Mouse (Mus musculus) lung, postnatal 0 days (tissue): ENCODE measurements around the gene Fcrl1. TPM values are rescaled to one million over a fixed set of nuclear protein-coding genes. Genes with fewer than 3 reads are reported as not detected.

Experiments
- ATAC-seq: fragments of 200-750 bp; cut with Nextera tagmentation; 2 replicates; pipeline ENCODE4 v1.8.0; 2017; ENCODE audit warnings: moderate library complexity
- DNase-seq: peaks from one replicate; pipeline ENCODE4 v3.0.0-alpha.2; 2016; ENCODE audit warnings: low spot score
- H3K27ac ChIP-seq: fragments of 300-500 bp; sonication (generic); 2 replicates; pipeline ENCODE4 v1.5.1; 2014; ENCODE audit warnings: antibody characterized with exemption, mild to moderate bottlenecking, low read length, mixed read lengths
- H3K27me3 ChIP-seq: fragments of 300-500 bp; sonication (generic); replicated peaks from 2 replicates; pipeline ENCODE4 v1.6.1; 2014; ENCODE audit warnings: low read length, mixed read lengths; ENCODE audit not compliant: insufficient read depth
- H3K36me3 ChIP-seq: fragments of 300-500 bp; sonication (generic); 2 replicates; pipeline ENCODE4 v1.6.1; 2014; ENCODE audit warnings: low read length, mixed read lengths; ENCODE audit not compliant: insufficient read depth
- H3K4me1 ChIP-seq: fragments of 300-500 bp; sonication (generic); 2 replicates; pipeline ENCODE4 v1.6.1; 2014; ENCODE audit warnings: antibody characterized with exemption, low read depth, low read length, mixed read lengths; ENCODE audit not compliant: insufficient read depth
- H3K4me2 ChIP-seq: fragments of 300-500 bp; sonication (generic); replicated peaks from 2 replicates; pipeline ENCODE4 v1.6.1; 2014; ENCODE audit warnings: low read depth, mild to moderate bottlenecking, low read length, moderate library complexity, mixed read lengths
- H3K4me3 ChIP-seq: fragments of 300-500 bp; sonication (generic); 2 replicates; pipeline ENCODE4 v1.5.1; 2014; ENCODE audit warnings: low read depth, low read length
- H3K9ac ChIP-seq: fragments of 300-500 bp; sonication (generic); replicated peaks from 2 replicates; pipeline ENCODE4 v1.6.1; 2014; ENCODE audit warnings: low read depth, mild to moderate bottlenecking
- H3K9me3 ChIP-seq: fragments of 300-500 bp; sonication (generic); 2 replicates; pipeline ENCODE4 v1.6.1; 2016; ENCODE audit warnings: low read length, mixed read lengths
- CTCF ChIP-seq: IDR thresholded peaks from 2 replicates; pipeline ENCODE4 v1.5.1; 2016; ENCODE audit warnings: antibody characterized with exemption, mild to moderate bottlenecking
- EP300 ChIP-seq: IDR thresholded peaks from 2 replicates; pipeline ENCODE4 v1.6.1; 2016; ENCODE audit warnings: antibody characterized with exemption, mild to moderate bottlenecking, control low read depth
- WGBS: fragments of 180-500 bp; shearing (Covaris S2); extraction: QIAGEN DNeasy Blood & Tissue Kit; methylation state at CpG from one replicate; pipeline ENCODE4 v1.1.7; 2014; 5-methylcytosine and 5-hydroxymethylcytosine counted together
- polyA plus RNA-seq: library from polyadenylated mRNA; unstranded; fragments of >200 nt; fragmentation: Nextera tagmentation; extraction: Ambion mirVana; gene quantifications from 2 replicates; pipeline ENCODE4 v1.2.1, GENCODE M21; 2015

Gene Fcrl1
- polyA plus RNA-seq, 1 experiment from 2014 or later, result 0.35 TPM

DNA sequence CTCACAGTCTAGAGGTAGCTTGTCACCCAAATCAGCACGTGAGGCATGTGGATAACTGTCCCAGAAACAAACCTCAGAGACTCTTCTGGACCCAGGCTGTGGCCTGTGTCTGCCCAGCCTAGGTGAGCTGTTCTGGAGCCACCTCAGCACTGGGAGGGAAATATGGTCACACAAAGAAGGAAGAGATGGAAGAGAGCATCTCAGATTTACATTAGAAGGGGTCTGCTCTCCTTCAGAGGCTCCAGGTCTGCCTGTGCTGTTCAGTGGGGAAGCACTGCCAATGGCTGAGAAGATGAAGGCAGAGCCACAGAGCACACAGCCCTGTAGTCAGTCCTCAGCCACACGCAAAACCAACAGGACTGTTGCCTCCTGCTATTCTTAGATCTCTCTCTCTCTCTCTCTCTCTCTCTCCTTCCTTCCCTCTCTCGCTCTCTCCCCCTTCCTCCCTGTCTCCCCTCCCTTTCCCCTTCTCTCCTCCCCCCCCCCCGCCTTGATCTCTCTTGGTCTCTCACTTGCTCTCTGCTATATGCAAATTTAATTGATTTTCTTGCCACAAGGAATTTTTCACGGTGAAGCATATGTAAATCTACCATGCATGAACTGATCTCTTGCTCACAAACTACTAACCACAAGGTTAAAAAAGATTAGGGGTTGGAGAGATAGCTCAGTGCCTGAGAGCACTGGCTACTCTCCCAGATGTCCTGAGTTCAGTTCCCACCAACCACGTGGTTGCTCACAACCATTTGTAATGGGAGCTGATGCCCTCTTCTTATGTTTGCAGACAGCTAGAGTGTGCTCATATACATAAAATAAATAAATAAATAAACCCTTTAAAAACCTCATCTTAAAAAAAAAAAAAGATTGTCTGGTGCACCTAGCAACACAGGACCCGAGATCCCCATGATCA lies 5.9 kb downstream of the Fcrl1 start:
- H3K27ac ChIP-seq, result no peak overlapping the region
- WGBS, result 56% methylated on average over 7 of the region's 7 CpGs
- no peaks in the 10 kb centered on the region for H3K9me3 ChIP-seq
- ATAC-seq (no peak), DNase-seq (no peak)
- H3K4me3 ChIP-seq, result no peak overlapping the region
- no peaks in the 10 kb centered on the region for H3K36me3 ChIP-seq
- H3K4me1 ChIP-seq, result no peaks in the 10 kb centered on the region
- no peaks in the 10 kb centered on the region for H3K27me3 ChIP-seq
- H3K9ac ChIP-seq, result no peak overlapping the region
- TF ChIP-seq EP300 (no peak), CTCF (no peak)
- no peak overlapping the region for H3K4me2 ChIP-seq

DNA sequence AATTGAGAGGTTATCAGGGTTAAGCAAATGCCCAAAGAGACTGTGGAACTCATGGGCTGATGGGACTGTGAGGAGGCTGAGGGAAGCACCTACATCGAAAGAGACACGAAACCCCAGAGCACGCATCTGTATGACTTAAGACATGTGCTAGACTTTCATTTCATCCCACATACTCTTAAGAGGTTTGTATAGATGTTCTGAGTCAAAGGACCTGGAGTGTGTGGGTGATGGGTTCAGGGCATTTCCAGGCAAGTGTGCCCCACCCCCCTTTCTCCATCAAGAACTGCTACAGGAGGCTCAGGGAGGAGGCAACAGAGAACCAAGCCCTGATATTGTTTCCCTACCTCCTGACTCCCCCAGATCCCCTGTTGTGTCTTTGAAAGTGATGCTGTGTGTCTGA lies 7.1 kb downstream of the Fcrl1 start:
- Histone ChIP-seq H3K27ac (no peak overlapping the region), H3K4me1 (no peaks in the 10 kb centered on the region), H3K9ac (no peak overlapping the region), H3K4me3 (no peak overlapping the region), H3K9me3 (no peaks in the 10 kb centered on the region), H3K4me2 (no peak overlapping the region), H3K27me3 (no peaks in the 10 kb centered on the region), H3K36me3 (no peaks in the 10 kb centered on the region)
- 91% methylated on average over 3 of the region's 3 CpGs for WGBS
- DNase-seq (no peak), ATAC-seq (no peak)
- TF ChIP-seq CTCF (no peak), EP300 (no peak)

DNA sequence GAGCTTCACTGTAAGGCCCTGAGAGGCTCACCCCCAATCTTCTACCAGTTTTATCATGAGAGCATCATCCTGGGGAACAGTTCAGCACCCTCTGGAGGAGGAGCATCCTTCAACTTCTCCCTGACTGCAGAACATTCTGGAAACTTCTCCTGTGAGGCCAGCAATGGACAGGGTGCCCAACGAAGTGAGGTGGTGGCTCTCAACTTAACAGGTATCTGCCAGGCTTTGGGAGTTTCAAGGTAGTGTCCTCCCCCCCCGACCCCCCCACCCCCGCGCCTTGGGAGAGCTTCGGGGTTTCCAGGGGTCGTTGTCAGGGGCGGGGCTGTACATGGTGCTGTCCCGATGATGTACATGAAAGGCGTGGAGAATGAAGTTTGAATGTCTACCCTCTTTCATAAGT lies 8.9 kb downstream of the Fcrl1 start:
- Histone ChIP-seq H3K9ac (no peak overlapping the region), H3K4me2 (no peak overlapping the region), H3K9me3 (no peaks in the 10 kb centered on the region), H3K36me3 (no peaks in the 10 kb centered on the region), H3K4me3 (no peak overlapping the region), H3K27me3 (no peaks in the 10 kb centered on the region), H3K27ac (no peak overlapping the region), H3K4me1 (no peaks in the 10 kb centered on the region)
- no peak for ATAC-seq
- WGBS, result 71% methylated on average over 9 of the region's 9 CpGs
- no peak for TF ChIP-seq CTCF
- TF ChIP-seq EP300, result no peak
- DNase-seq, result no peak

DNA sequence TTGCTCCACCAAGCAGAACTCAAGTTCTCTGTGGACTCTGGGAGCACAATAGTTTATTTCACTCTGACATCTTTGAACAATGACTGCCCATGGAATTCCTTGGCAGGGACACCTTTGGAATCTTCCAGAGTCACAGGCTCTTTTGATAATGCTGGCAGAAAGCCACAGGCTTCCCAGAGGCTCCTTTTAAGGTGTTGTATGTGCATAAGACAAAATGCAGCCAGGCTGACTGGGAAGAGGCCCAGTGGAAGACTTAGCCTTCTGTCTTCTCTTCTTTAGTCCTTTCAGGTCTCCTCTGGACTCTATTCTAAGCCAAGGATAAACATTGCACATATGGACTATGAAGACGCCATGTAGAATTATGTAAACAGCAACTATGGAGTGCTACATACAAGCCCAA lies 14.7 kb downstream of the Fcrl1 start:
- DNase-seq (no peak), ATAC-seq (no peak)
- Histone ChIP-seq H3K36me3 (no peaks in the 10 kb centered on the region), H3K4me3 (no peak overlapping the region), H3K27me3 (no peaks in the 10 kb centered on the region), H3K9me3 (no peaks in the 10 kb centered on the region), H3K27ac (no peak overlapping the region), H3K4me2 (no peak overlapping the region), H3K9ac (no peak overlapping the region), H3K4me1 (no peaks in the 10 kb centered on the region)
- no peak for TF ChIP-seq EP300
- TF ChIP-seq CTCF, result no peak
- WGBS, result 78% methylated on average over 1 of the region's 1 CpGs

DNA sequence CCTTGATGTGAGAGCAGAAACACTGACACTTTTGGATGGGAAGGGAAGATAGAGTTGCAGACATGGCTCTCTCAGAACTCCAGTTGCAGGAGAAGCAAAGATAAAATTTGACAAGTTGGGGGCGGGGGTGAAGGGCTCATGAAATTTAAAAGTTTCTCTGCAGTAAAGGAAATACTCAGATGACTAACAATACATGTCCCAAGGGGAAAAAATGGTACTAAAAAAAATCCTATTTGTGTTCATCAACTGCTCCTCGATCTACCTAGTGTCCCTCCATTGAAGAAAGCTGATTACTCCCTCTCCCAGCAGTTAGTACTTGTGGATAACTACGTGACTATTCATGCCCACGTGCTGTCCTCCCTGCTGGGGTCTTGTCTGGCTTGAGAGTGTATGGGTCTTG lies 22.6 kb downstream of the Fcrl1 start:
- Histone ChIP-seq H3K27ac (no peak overlapping the region), H3K4me3 (no peak overlapping the region), H3K9me3 (no peaks in the 10 kb centered on the region), H3K27me3 (no peaks in the 10 kb centered on the region), H3K4me1 (no peaks in the 10 kb centered on the region), H3K9ac (no peak overlapping the region), H3K36me3 (no peaks in the 10 kb centered on the region), H3K4me2 (no peak overlapping the region)
- ATAC-seq (no peak), DNase-seq (no peak)
- WGBS, result 74% methylated on average over 4 of the region's 4 CpGs
- TF ChIP-seq EP300 (no peak), CTCF (no peak)

DNA sequence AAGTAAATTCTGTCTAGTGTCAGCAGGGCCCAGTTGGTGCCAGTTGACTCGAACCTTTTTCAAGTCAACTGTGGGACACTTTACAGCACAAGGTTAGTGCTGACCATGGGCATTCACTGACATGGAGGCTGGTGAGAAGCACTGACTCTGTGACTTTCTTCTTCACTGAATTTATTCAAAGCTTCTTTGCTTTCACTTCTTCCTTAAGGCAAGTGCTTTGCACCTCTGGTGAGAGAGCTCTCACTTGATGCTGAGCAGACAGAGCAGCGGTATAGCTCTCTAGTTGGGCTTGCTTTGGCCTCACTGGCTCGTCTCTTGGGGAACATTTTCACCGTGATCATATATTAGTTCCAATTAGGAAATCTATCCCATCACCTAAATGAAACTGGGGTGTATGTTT lies 23.7 kb downstream of the Fcrl1 start:
- ATAC-seq (no peak), DNase-seq (no peak)
- Histone ChIP-seq H3K9me3 (no peaks in the 10 kb centered on the region), H3K4me2 (no peak overlapping the region), H3K4me3 (no peak overlapping the region), H3K27me3 (no peaks in the 10 kb centered on the region), H3K27ac (no peak overlapping the region), H3K9ac (no peak overlapping the region), H3K36me3 (no peaks in the 10 kb centered on the region), H3K4me1 (no peaks in the 10 kb centered on the region)
- no peak for TF ChIP-seq EP300
- no peak for TF ChIP-seq CTCF
- 75% methylated on average over 4 of the region's 4 CpGs for WGBS
